Mouse (Mus musculus): ENCODE measurements around the gene Pxylp1. TPM values are rescaled to one million over a fixed set of nuclear protein-coding genes. Genes with fewer than 3 reads are reported as not detected.

Gene Pxylp1
- total RNA-seq, 1 experiment: 3.6 TPM

DNA sequence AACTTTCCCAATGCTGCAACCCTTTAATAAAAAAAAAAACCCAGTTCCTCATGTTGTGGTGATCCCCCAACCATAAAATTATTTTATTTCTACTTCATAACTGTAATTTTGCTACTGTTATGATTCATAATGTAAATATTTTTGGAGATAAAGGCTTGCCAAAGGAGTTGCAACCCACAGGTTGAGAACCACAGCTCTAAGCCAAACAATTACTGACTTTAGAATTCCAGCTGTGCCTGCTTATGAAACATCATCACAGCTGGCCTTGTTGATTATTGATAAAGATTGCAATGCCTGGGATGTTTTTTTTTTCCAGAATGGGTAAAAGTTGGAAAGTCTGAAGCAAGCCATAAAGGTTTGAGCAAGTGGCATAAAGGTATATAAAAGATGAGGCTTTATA lies 6.5 kb upstream of the Pxylp1 start:
- in situ Hi-C loops (cut with MboI; ENCODE audit: low sequenced_read_pairs in 2 of 2, unreplicated experiment in 2 of 2): no loop called here
- H3K27ac ChIP-seq (ENCODE audit: insufficient read depth, low read depth, low read length, poor library complexity, severe bottlenecking): no peak overlapping the region

DNA sequence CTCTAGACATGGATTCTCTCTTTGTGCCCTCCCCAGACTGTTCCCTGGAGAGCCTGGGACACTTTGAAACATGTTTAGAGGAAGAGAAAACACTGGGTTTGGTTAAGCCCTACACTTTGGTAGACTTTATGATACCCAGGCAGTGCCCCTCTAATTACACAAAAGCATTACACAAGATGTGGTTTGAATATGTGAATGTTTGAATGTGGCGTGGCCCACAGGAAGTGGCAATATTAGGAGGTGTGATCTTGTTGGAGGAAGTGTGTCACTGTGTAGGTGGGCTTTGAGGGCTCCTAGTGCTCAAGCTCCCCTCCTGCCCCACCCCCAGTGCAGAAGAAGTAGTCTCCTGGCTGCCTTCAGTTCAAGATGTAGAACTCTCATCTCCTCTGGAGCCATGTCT lies 4.2 kb upstream of the Pxylp1 start:
- no peak overlapping the region for H3K27ac ChIP-seq (ENCODE audit: insufficient read depth, low read depth, low read length, poor library complexity, severe bottlenecking)
- H3K36me3 ChIP-seq (ENCODE audit: control insufficient read depth, insufficient read depth, low read length, poor library complexity, severe bottlenecking): no peaks in the 10 kb centered on the region
- H3K4me3 ChIP-seq (ENCODE audit: insufficient read depth in 1 of 2, low read depth in 1 of 2, low read length in 2 of 2, poor library complexity in 1 of 2, severe bottlenecking in 1 of 2): no peak overlapping the region
- in situ Hi-C loops (cut with MboI; ENCODE audit: low sequenced_read_pairs in 2 of 2, unreplicated experiment in 2 of 2): no loop called here
- TF ChIP-seq ZNF384 (IDR thresholded peaks at IDR 0.05; ENCODE audit: low read depth, low read length) (no peak), ZC3H11A (IDR thresholded peaks at IDR 0.05; ENCODE audit: borderline replicate concordance, low read depth, low read length) (no peak), HCFC1 (IDR thresholded peaks at IDR 0.05; ENCODE audit: borderline replicate concordance, insufficient read depth, low read length) (no peak), MAFK (IDR thresholded peaks at IDR 0.05; ENCODE audit: insufficient read depth, low read depth, low read length) (no peak), CHD2 (IDR thresholded peaks at IDR 0.05; ENCODE audit: low read depth, low read length) (no peak)
- no peaks in the 10 kb centered on the region for H3K9me3 ChIP-seq (ENCODE audit: control insufficient read depth, insufficient read depth, low read depth, low read length)
- no peak overlapping the region for H3K9ac ChIP-seq (ENCODE audit: insufficient read depth, low read depth, low read length, poor library complexity, severe bottlenecking)
- H3K4me1 ChIP-seq (ENCODE audit: control insufficient read depth in 2 of 2, insufficient read depth in 2 of 2, low read length in 2 of 2, poor library complexity in 1 of 2): no peaks in the 10 kb centered on the region
- DNase-seq (ENCODE audit: low read depth, low spot score): no peak

More for the DNA sequence above, 6.5 kb upstream of the Pxylp1 start:
- no peak for DNase-seq (ENCODE audit: low read depth, low spot score)
- Histone ChIP-seq H3K4me1 (ENCODE audit: control insufficient read depth in 2 of 2, insufficient read depth in 2 of 2, low read length in 2 of 2, poor library complexity in 1 of 2) (no peaks in the 10 kb centered on the region), H3K4me3 (ENCODE audit: insufficient read depth in 1 of 2, low read depth in 1 of 2, low read length in 2 of 2, poor library complexity in 1 of 2, severe bottlenecking in 1 of 2) (no peak overlapping the region), H3K9ac (ENCODE audit: insufficient read depth, low read depth, low read length, poor library complexity, severe bottlenecking) (no peak overlapping the region), H3K36me3 (ENCODE audit: control insufficient read depth, insufficient read depth, low read length, poor library complexity, severe bottlenecking) (no peaks in the 10 kb centered on the region), H3K9me3 (ENCODE audit: control insufficient read depth, insufficient read depth, low read depth, low read length) (no peaks in the 10 kb centered on the region)
- no peak for TF ChIP-seq HCFC1 (IDR thresholded peaks at IDR 0.05; ENCODE audit: borderline replicate concordance, insufficient read depth, low read length)
- no peak for TF ChIP-seq ZC3H11A (IDR thresholded peaks at IDR 0.05; ENCODE audit: borderline replicate concordance, low read depth, low read length)
- no peak for TF ChIP-seq MAFK (IDR thresholded peaks at IDR 0.05; ENCODE audit: insufficient read depth, low read depth, low read length)
- TF ChIP-seq ZNF384 (IDR thresholded peaks at IDR 0.05; ENCODE audit: low read depth, low read length): no peak

DNA sequence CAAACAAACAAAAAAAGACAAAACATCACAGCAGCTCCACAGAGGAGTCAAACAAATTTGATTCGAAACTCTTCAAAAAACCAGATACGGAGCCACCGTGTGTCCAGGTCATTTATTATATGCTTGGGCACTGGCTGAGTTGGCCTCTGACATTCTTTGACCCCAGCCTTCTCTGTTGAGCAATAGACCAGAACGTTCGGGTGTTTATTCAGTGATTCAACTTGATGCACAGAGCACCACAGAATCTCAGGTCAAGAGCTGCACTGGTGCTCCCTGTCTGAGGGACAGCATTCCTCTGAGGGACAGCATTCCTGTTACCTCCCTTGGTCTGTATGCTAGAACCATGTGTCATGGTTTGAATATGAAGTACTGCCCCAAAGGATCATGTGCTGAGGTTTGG lies 1.1 kb upstream of the Pxylp1 start:
- no peaks in the 10 kb centered on the region for H3K9me3 ChIP-seq (ENCODE audit: control insufficient read depth, insufficient read depth, low read depth, low read length)
- TF ChIP-seq ZC3H11A (IDR thresholded peaks at IDR 0.05; ENCODE audit: borderline replicate concordance, low read depth, low read length): no peak
- no peak for TF ChIP-seq ZNF384 (IDR thresholded peaks at IDR 0.05; ENCODE audit: low read depth, low read length)
- no peak for TF ChIP-seq HCFC1 (IDR thresholded peaks at IDR 0.05; ENCODE audit: borderline replicate concordance, insufficient read depth, low read length)
- no peak for TF ChIP-seq MAFK (IDR thresholded peaks at IDR 0.05; ENCODE audit: insufficient read depth, low read depth, low read length)
- TF ChIP-seq CHD2 (IDR thresholded peaks at IDR 0.05; ENCODE audit: low read depth, low read length): no peak
- H3K9ac ChIP-seq (ENCODE audit: insufficient read depth, low read depth, low read length, poor library complexity, severe bottlenecking): no peak overlapping the region
- H3K4me3 ChIP-seq (ENCODE audit: insufficient read depth in 1 of 2, low read depth in 1 of 2, low read length in 2 of 2, poor library complexity in 1 of 2, severe bottlenecking in 1 of 2): no peak overlapping the region
- DNase-seq (ENCODE audit: low read depth, low spot score): no peak
- no peaks in the 10 kb centered on the region for H3K4me1 ChIP-seq (ENCODE audit: control insufficient read depth in 2 of 2, insufficient read depth in 2 of 2, low read length in 2 of 2, poor library complexity in 1 of 2)
- no peak overlapping the region for H3K27ac ChIP-seq (ENCODE audit: insufficient read depth, low read depth, low read length, poor library complexity, severe bottlenecking)
- no peaks in the 10 kb centered on the region for H3K36me3 ChIP-seq (ENCODE audit: control insufficient read depth, insufficient read depth, low read length, poor library complexity, severe bottlenecking)
- in situ Hi-C loops (cut with MboI; ENCODE audit: low sequenced_read_pairs in 2 of 2, unreplicated experiment in 2 of 2): no loop called here

DNA sequence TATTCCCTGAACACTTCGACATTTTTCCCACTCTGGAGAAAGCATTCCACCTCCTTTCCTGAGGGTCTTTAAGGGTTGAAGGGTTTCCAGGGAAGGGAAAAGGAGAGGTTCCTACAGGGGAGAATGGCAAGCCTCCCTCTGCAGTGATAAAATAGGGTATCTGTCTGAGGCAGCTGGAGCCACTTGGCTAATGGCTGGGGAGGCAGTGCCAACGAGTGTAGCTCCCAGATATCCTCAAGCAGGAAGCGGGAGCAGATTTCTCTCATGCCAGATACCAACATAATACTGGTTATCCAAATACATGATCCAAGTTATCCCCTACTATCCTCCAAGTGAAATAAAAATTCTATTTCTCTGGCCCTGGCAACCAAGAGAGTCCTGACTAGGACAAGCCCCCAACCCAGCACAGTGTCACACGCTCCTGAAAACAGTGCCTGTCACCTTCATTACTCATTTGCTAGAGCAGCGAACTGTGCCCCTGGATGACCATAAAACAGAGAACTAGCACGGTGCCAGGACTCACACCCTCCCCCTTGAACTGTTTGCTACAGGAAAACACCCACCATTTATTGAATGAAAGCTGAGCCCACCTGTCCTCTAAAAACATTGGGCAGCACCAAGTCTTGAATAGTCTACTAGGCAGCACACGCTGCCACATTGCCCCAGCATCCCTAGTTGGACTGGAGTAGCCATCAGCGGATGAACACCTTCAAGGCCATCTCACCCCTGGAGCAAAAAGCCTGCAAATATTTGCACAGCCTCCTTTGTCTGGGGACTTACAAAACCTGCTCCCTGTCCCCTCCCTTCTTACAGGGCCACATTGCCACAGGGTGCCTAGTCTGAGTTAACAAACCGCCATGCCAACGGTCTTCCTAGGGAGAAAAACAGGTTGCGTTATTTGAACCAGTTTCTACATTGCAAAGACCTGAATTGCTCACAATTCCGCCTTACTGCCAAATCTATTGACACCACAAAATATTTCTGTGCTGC lies 833 bp downstream of the Pxylp1 start:
- H3K9me3 ChIP-seq (ENCODE audit: control insufficient read depth, insufficient read depth, low read depth, low read length): no peaks in the 10 kb centered on the region
- no peak overlapping the region for H3K9ac ChIP-seq (ENCODE audit: insufficient read depth, low read depth, low read length, poor library complexity, severe bottlenecking)
- no peaks in the 10 kb centered on the region for H3K36me3 ChIP-seq (ENCODE audit: control insufficient read depth, insufficient read depth, low read length, poor library complexity, severe bottlenecking)
- 0 out of 4 replicates have a peak, but pooled peaks cover 0 to 2% of the 10 kb centered on the region in 2 experiments for H3K4me1 ChIP-seq (ENCODE audit: control insufficient read depth in 2 of 2, insufficient read depth in 2 of 2, low read length in 2 of 2, poor library complexity in 1 of 2)
- H3K27ac ChIP-seq (ENCODE audit: insufficient read depth, low read depth, low read length, poor library complexity, severe bottlenecking): no peak overlapping the region
- in situ Hi-C loops (cut with MboI; ENCODE audit: low sequenced_read_pairs in 2 of 2, unreplicated experiment in 2 of 2): no loop called here
- TF ChIP-seq HCFC1 (IDR thresholded peaks at IDR 0.05; ENCODE audit: borderline replicate concordance, insufficient read depth, low read length): no peak
- no peak for TF ChIP-seq ZC3H11A (IDR thresholded peaks at IDR 0.05; ENCODE audit: borderline replicate concordance, low read depth, low read length)
- TF ChIP-seq CHD2 (IDR thresholded peaks at IDR 0.05; ENCODE audit: low read depth, low read length): no peak
- TF ChIP-seq ZNF384 (IDR thresholded peaks at IDR 0.05; ENCODE audit: low read depth, low read length): no peak
- TF ChIP-seq MAFK (IDR thresholded peaks at IDR 0.05; ENCODE audit: insufficient read depth, low read depth, low read length): no peak
- H3K4me3 ChIP-seq (ENCODE audit: insufficient read depth in 1 of 2, low read depth in 1 of 2, low read length in 2 of 2, poor library complexity in 1 of 2, severe bottlenecking in 1 of 2): no peak overlapping the region
- DNase-seq (ENCODE audit: low read depth, low spot score): no peak

Data from ES-E14 (cell line).